Mouse (Mus musculus) CD8-positive naive resting alpha-beta T cell, adult 2 months (primary cell): ENCODE results near the gene Ttf2.

Source experiments
- DNase-seq, 2 experiments: peaks; one replicate each; pipeline ENCODE4 v3.0.0; 2022; ENCODE audit warnings: low read depth in 2 of 2, low spot score in 2 of 2

Ttf2 gene

DNA sequence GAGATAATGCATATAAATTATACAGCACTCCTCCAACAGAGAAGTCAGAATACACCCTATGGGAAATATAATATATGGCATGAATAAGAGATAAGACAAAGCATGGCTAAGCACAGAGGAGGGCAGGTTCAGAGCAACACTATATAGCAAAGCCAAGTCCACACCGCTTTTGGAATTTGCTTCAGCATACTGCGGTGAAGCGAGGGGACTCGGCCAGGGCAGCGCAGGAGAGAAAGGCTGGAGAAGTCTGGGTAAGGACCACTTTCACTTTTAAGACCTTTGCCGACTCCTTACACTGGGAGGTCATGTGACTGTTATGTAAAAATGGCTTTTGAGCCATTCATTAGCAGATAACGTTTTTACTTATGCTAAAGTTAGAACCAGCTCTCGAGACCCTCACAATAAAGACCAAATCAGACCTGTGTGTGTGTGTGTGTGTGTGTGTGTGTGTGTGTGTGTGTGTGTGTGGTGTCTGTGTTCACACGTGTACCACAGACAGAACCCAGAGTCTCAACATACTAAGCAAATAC lies 48.8 kb downstream of the Ttf2 start:
- no peak for DNase-seq

DNA sequence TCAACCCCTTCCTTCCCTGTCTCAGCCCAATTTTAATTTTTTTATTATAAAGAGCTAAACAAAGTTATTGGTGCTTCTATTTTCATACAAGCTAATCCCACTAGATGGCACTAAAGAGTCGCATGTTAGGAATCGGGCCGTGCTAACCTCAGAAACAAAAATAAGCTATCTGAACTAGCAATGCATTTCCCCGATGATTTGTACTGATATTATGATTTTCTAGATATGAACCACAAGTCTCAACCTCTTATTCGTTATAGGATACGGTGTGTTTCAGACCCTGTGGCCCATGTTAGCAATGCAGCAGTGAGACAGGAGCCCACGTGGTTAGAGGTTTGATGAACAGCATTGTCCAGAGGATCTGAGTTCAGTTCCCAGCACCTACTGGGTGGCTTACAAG lies 52.6 kb downstream of the Ttf2 start:
- peak in 1 of 2 experiments; percentile 52 for DNase-seq

DNA sequence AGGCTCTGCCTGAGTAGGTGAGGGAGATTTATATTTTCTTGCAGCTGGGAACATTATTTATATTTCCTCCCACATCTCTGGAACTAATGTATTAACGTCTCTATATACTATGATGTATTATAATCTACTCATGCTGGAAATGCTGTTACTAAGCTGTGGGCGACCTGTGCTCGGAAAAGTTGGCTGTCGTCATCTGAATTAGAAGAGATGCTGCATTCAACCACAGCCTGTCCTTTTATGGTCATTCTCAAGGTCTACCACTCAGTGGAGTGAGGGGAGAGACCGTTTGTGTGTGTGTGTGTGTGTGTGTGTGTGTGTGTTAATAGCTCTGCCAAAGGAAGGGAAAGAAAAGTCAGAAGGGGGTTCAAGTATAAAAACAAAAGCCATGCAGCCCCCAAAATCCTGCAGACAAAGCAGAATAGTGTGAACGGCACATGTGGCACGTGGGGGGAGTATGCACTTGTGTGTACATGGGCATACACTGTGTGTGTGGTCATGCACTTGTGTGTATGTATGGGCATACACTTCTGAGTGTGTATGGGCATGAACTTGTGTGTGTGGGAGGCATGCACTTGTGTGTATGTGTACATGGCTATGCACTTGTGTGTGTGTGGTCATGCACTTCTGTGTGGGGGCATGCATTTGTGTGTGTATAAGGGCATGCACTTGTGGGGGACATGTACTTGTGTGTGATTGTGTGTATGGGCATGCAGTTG lies 57.8 kb downstream of the Ttf2 start:
- DNase-seq: no peak

DNA sequence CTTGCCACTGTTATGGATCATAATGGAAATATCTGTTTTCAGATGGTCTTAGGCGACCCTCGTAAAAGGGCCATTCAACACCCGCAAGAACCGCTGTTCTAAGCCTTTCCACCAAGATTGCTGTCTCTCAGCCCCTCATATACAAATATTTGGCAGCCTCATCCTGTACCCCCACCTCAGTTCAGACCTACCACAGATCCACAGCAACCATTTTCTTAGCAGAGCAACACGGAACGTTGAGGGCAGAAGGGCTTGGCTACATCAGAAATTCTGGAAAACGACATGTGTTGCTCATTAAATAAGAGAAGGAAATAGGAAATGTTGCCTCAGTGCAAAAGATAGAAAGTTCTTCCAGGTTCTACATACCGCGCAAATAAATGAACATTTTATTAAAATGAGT lies 58.4 kb downstream of the Ttf2 start:
- DNase-seq: no peak

DNA sequence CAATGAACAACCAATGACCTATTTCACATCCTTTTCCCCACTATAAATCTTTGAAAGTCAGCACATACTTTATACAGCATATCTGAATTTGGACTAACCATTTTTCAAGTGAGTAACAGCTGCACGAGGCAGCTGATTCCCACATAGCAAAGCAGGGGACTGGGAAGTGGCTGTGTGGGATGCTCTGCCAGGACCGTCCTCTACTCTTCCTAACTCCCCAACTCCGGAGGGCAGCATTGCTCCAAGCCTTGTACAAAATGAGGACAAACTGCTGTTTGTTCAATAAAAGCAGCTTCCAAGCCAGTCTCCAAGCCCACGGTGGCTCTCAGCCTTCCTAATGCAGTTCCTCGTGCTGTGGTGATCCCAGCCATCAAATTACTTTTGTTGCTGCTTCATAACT lies 58.8 kb downstream of the Ttf2 start:
- no peak for DNase-seq

DNA sequence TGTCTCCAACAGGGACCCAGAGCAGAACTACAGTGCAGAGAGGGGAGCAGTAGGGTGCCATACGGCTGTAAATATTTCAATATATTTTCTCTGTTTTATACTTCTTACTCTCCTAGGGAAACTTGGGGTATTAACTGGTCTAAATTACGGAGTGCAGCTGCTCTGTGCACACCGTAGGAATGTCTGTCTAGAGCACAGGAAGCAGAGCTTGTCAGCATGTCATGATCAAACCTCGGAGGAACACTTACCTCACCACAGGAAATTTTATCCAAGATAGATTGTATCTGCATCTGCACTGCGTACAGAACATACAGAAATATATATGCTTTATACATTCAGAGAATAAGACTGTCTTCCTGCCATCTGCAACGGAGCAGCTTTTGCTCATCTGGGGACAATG lies 60.9 kb downstream of the Ttf2 start:
- DNase-seq: no peak

DNA sequence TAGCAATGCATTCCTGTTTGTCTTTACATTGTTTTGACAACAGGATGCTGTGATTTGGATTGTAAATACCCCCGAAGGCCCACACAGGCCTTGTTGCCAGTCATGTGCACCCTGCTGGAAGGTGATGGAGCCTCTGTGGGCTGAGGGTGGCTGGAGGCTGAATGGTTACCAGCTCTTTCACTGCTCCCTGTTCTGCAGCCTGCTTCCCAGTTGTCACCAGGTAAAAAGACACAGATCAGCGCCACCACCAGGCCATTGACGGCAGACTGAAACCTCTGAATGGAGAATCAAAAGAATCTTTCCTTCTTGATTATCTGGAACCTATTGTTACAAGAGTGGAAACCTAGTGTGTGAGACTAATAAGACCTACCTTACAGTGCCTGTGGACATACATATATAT lies 62.5 kb downstream of the Ttf2 start:
- no peak for DNase-seq

DNA sequence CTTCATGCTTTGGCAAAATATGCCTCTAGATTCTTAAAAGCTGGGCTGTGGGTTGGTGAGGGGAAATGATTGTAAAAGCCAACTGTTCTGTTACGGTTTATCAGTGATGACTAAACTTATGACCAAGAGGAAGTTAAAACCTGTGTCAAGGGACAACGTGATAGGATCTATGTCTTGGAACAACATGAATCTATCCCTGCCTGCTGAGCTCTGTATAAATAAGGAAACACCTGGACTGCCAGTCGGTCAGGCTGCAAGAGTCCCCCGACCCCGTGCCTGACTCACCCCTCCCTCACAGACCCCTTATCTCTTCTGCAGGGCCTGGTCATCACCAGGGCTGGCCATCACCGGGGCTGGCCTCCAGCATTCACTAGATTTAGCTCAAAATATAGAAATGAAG lies 63.3 kb downstream of the Ttf2 start:
- no peak for DNase-seq

DNA sequence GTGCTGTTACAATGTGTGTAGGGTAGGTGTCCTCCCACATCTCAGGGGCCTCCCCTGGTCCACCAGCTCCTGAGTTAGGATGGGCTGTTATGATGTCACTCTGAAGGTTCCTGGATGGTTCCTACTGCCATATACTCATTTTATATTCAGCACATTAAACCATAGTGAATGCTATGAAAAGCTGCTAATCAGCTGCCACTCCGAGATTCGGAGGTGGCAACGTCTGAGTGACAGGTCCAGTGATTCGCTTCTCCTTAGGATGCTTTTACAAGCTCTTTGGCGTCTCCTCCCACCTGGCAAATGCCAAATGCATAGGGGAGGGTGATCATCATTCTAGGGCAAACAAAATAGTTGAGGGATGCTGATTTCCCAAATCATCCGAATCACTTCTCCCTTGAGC lies 74.0 kb downstream of the Ttf2 start:
- no peak for DNase-seq

DNA sequence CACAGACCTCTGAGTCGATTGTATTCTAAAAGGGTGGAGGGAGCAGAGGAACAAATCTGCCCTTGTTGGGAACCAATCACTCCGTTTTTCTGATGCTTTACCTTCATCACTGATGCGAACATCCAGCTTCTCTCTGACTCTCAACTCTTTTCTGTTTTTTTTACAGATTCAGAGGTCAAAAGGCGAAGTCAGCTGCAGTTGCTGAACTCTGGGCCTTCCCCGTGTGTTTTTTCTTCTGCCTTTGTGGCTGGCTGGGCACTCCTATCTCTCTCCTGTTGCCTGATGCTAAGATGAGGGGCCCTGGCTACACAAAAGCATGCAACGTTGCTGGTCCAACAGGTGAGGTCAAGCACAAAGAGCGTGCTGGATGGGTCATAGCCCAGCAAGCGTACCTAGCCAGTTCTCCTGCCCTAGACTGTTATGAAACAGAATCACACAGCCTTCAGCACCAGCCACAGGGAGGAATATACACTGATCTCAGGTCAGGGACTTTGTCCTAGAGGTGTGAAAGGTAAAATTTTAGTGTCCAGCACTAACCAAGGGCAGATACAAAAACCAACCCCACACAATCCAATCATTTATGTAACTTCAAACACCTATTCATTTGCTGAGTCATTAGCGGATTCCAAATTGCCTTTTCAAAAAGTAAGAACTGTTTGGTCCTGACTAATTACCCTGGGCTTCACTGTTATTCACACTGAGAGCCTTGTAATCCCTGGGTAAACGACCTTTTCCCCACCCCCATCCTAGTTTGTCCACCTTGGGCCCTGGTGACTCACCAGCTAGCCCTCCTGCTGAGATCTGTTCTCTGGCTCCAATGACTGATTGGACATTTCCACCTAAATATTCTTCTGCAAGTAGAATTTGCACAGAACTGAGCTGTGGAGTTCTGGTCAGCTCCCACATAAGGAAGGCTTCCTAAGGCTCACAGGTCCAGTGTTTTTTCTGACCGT lies 76.8 kb downstream of the Ttf2 start:
- DNase-seq: no peak

DNA sequence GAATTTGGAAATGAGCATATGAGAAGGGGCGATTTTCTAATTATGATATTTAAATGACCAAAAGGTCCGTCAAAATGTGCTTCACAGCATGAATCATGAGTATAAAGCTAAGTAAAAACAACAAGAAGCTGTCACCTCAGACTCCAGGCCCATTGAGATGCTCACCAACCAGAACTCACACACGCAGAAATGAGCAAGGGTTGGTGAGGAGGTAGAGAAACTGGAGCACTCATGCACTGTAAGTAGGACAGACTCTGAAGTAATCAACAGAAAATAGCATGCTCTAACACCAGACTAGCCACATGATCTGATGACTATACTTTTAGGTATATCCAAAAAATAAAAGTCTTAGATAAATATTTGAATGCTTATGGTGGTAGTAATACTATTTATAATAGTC lies 79.1 kb downstream of the Ttf2 start:
- DNase-seq: no peak

DNA sequence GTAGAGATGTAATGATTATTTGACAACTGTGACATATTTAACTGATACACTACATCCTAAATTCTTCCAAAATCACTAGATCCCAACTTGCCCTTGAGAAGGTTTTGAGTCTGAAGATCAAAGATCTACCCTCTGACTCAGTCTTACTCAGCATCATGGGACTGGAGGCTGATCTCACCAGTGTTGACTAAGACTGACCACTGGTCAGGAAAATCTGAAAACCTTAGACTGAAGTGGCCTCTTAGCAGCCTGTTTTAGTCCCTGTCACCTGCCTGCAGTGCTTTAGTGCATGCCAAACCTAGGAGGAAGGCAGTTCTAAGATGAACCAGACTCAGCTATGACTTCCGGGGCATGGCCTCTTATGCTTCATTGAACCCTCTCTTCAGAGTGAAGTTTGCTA lies 80.2 kb downstream of the Ttf2 start:
- DNase-seq: no peak
